ENCODE assay signal across 23 mouse cellular contexts in the genomic region with DNA sequence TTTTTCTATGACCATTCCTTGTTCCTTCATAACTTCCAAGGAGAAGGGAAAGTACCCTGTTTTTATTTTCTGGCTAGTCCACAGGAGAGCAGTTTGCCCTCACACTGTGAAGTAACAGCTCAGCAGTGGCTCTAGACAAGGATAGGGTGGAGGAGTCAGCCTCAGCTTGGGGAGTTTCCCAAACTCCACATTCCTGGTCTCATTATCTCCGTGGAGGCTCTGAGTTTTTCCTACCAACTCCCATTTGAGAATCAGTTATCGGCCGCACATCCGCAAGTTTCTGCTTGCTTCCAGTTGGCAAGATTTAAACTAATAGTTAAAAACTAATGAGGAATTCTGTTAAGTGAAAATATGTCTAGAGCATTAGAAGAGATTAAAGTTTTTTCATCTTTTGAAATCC. TPM values are rescaled to one million over a fixed set of nuclear protein-coding genes. Genes with fewer than 3 reads are reported as not detected.
DNase-seq lines count a peak whose midpoint lies in the region; ATAC-seq and TF ChIP-seq lines count a peak whose summit lies in the region.
"Had no signal": no experiment of that assay in that cellular context is flagged by ENCODE, and none has a peak within 500 bp of the region (broad histone marks: within the 10 kb centered on the region; RNA-seq: fewer than 3 reads in every experiment).

No protein-coding gene starts in this region.

- no peak overlapping the region for H3K27ac ChIP-seq in heart, embryonic 10.5 days
- no peak overlapping the region for H3K27ac ChIP-seq in lung, postnatal 0 days (ENCODE audit: low read length)
- H3K27ac ChIP-seq in heart, embryonic 16.5 days (ENCODE audit: low read length), result peak overlapping the region; percentile 42; the same call in 1 of the 2 replicates
- H3K27ac ChIP-seq in embryonic facial prominence, embryonic 10.5 days (replicated peaks), result no peak overlapping the region
- H3K27ac ChIP-seq: hindbrain, embryonic 10.5 days; hindbrain, postnatal 0 days; liver, embryonic 14.5 days; midbrain, embryonic 13.5 days; neural tube, embryonic 12.5 days had no signal

- H3K9ac ChIP-seq in lung, postnatal 0 days (replicated peaks; ENCODE audit: low read depth), result no peak overlapping the region
- H3K9ac ChIP-seq in heart, embryonic 16.5 days (ENCODE audit: low read length), result no peak overlapping the region
- H3K9ac ChIP-seq: liver, embryonic 14.5 days; midbrain, embryonic 13.5 days; neural tube, embryonic 12.5 days had no signal

- H3K4me1 ChIP-seq in heart, embryonic 10.5 days, result peaks cover 9% of the 10 kb centered on the region
- H3K4me1 ChIP-seq in lung, postnatal 0 days (ENCODE audit: insufficient read depth, low read depth, low read length), result peaks cover 11% of the 10 kb centered on the region; the same call in 1 of the 2 replicates
- H3K4me1 ChIP-seq in heart, embryonic 16.5 days (ENCODE audit: control insufficient read depth, insufficient read depth, low read length), result peaks cover 5% of the 10 kb centered on the region; the same call in 1 of the 2 replicates
- H3K4me1 ChIP-seq in embryonic facial prominence, embryonic 10.5 days, result no peaks in the 10 kb centered on the region
- H3K4me1 ChIP-seq: hindbrain, embryonic 10.5 days; midbrain, embryonic 13.5 days; neural tube, embryonic 12.5 days had no signal

- no peak overlapping the region for H3K4me2 ChIP-seq in lung, postnatal 0 days (replicated peaks; ENCODE audit: low read depth, low read length)
- H3K4me2 ChIP-seq in heart, embryonic 16.5 days (ENCODE audit: low read depth, low read length), result no peak overlapping the region
- H3K4me2 ChIP-seq: midbrain, embryonic 13.5 days; neural tube, embryonic 12.5 days had no signal

- 45% methylated on average over 4 of the region's 4 CpGs for WGBS in heart, embryonic 10.5 days
- WGBS in lung, postnatal 0 days, result 50% methylated on average over 4 of the region's 4 CpGs
- WGBS in heart, embryonic 16.5 days, result 40% methylated on average over 4 of the region's 4 CpGs
- 78% methylated on average over 4 of the region's 4 CpGs for whole genome bisulfite sequencing in embryonic facial prominence, embryonic 10.5 days

- TF ChIP-seq CTCF in lung, postnatal 0 days (IDR thresholded peaks at IDR 0.05), result no peak

- peak; percentile 48 to 78 for DNase-seq in heart, adult 18-20 months
- DNase-seq in heart, embryonic 10.5 days (ENCODE audit: low spot score), result no peak
- DNase-seq in lung, postnatal 10 days, result peak; percentile 20
- no peak for DNase-seq in lung, postnatal 0 days (ENCODE audit: low spot score)
- DNase-seq in testis, postnatal 10 days (ENCODE audit: low spot score), result peak; percentile 48
- no peak for DNase-seq in embryonic facial prominence, embryonic 10.5 days (ENCODE audit: low spot score)
- DNase-seq: adrenal gland, postnatal 25 days; cerebellum, adult 11-12 months; cerebellum, postnatal 25 days; kidney, adult 11 months; right cerebral cortex, postnatal 14 days; thymus, adult 2 months had no signal

- no peaks in the 10 kb centered on the region for H3K9me3 ChIP-seq in heart, embryonic 10.5 days
- H3K9me3 ChIP-seq in lung, postnatal 0 days (ENCODE audit: low read length), result no peaks in the 10 kb centered on the region
- H3K9me3 ChIP-seq in heart, embryonic 16.5 days (replicated peaks; ENCODE audit: control insufficient read depth, low read length), result no peaks in the 10 kb centered on the region
- H3K9me3 ChIP-seq in embryonic facial prominence, embryonic 10.5 days, result no peaks in the 10 kb centered on the region
- H3K9me3 ChIP-seq: hindbrain, embryonic 10.5 days; midbrain, embryonic 13.5 days; neural tube, embryonic 12.5 days had no signal

- ATAC-seq in lung, postnatal 0 days, result no peak; the same call in 1 of the 2 replicates
- ATAC-seq in heart, embryonic 16.5 days (replicated peaks; ENCODE audit: extremely low read depth, insufficient read depth, low FRiP score), result peak; percentile 37; the same call in 1 of the 2 replicates
- ATAC-seq: hindbrain, postnatal 0 days; midbrain, embryonic 13.5 days had no signal

- H3K4me3 ChIP-seq in heart, embryonic 10.5 days, result no peak overlapping the region
- no peak overlapping the region for H3K4me3 ChIP-seq in lung, postnatal 0 days (ENCODE audit: low read depth, low read length)
- no peak overlapping the region for H3K4me3 ChIP-seq in heart, embryonic 16.5 days (ENCODE audit: low read length)
- no peak overlapping the region for H3K4me3 ChIP-seq in embryonic facial prominence, embryonic 10.5 days
- H3K4me3 ChIP-seq: hindbrain, embryonic 10.5 days; midbrain, embryonic 13.5 days; neural tube, embryonic 12.5 days had no signal

- no peak for TF ChIP-seq EP300 in lung, postnatal 0 days (IDR thresholded peaks at IDR 0.05)

- H3K36me3 ChIP-seq in heart, embryonic 10.5 days, result no peaks in the 10 kb centered on the region
- H3K36me3 ChIP-seq in lung, postnatal 0 days (ENCODE audit: insufficient read depth, low read length), result no peaks in the 10 kb centered on the region
- no peaks in the 10 kb centered on the region for H3K36me3 ChIP-seq in heart, embryonic 16.5 days (ENCODE audit: control insufficient read depth, insufficient read depth)
- no peaks in the 10 kb centered on the region for H3K36me3 ChIP-seq in embryonic facial prominence, embryonic 10.5 days (replicated peaks)
- H3K36me3 ChIP-seq: hindbrain, embryonic 10.5 days; midbrain, embryonic 13.5 days; neural tube, embryonic 12.5 days had no signal

- H3K27me3 ChIP-seq in heart, embryonic 10.5 days (ENCODE audit: insufficient read depth, poor library complexity, severe bottlenecking), result no peaks in the 10 kb centered on the region
- no peaks in the 10 kb centered on the region for H3K27me3 ChIP-seq in lung, postnatal 0 days (replicated peaks; ENCODE audit: insufficient read depth, low read length)
- no peaks in the 10 kb centered on the region for H3K27me3 ChIP-seq in heart, embryonic 16.5 days (ENCODE audit: control insufficient read depth, insufficient read depth, low read length)
- H3K27me3 ChIP-seq in embryonic facial prominence, embryonic 10.5 days (replicated peaks; ENCODE audit: low read depth, poor library complexity, severe bottlenecking), result no peaks in the 10 kb centered on the region; the same call in 1 of the 2 replicates
- H3K27me3 ChIP-seq: CH12.LX; midbrain, embryonic 13.5 days; neural tube, embryonic 12.5 days had no signal

RNA-seq across cellular contexts. Expression of a gene that starts 55.2 kb away (rescaled TPM):
- 1 to 10 TPM; 7.0 to 7.7 TPM for total RNA-seq in heart, adult 18-20 months (2021)
- 64.0 and 75.4 TPM in 2 replicates for polyA plus RNA-seq in heart, embryonic 10.5 days (2016; fragmentation: Nextera tagmentation; extraction: Ambion mirVana)
- polyA plus RNA-seq in lung, postnatal 0 days (2015; fragmentation: Nextera tagmentation; extraction: Ambion mirVana), result 697 and 750 TPM in 2 replicates
- 51.4 and 67.7 TPM in 2 replicates for polyA plus RNA-seq in heart, embryonic 16.5 days (2015; fragmentation: Nextera tagmentation; extraction: Ambion mirVana)
- 4.8 and 5.0 TPM in 2 replicates for polyA plus RNA-seq in embryonic facial prominence, embryonic 10.5 days (2016; fragmentation: Nextera tagmentation; extraction: Ambion mirVana)
- total RNA-seq: CH12.LX; megakaryocyte, adult 5-6 weeks; MEL had no signal
- polyA plus RNA-seq: forebrain, embryonic 11.5 days; frontal cortex, adult 2 months had no signal

Comparison
In these comparisons a context has a peak if more than half of its experiments do, and no peak if none do; other contexts are left out.
1. DNase-seq: peak in heart, adult 18-20 months (2 of 2), lung, postnatal 10 days (single experiment) and testis, postnatal 10 days (single experiment); none in heart, embryonic 10.5 days (single experiment), lung, postnatal 0 days (single experiment) and embryonic facial prominence, embryonic 10.5 days (single experiment).